Mouse (Mus musculus) C2C12 (cell line): ENCODE measurements around the gene Fam133b.

Source experiments
- CTCF ChIP-seq: IDR thresholded peaks from one replicate; pipeline ENCODE4 v1.5.1; 2011; ENCODE audit not compliant: control insufficient read depth, insufficient read depth, insufficient read length
- MAX ChIP-seq: IDR thresholded peaks from one replicate; pipeline ENCODE4 v1.6.1; 2011; ENCODE audit warnings: mild to moderate bottlenecking, control low read depth

DNA sequence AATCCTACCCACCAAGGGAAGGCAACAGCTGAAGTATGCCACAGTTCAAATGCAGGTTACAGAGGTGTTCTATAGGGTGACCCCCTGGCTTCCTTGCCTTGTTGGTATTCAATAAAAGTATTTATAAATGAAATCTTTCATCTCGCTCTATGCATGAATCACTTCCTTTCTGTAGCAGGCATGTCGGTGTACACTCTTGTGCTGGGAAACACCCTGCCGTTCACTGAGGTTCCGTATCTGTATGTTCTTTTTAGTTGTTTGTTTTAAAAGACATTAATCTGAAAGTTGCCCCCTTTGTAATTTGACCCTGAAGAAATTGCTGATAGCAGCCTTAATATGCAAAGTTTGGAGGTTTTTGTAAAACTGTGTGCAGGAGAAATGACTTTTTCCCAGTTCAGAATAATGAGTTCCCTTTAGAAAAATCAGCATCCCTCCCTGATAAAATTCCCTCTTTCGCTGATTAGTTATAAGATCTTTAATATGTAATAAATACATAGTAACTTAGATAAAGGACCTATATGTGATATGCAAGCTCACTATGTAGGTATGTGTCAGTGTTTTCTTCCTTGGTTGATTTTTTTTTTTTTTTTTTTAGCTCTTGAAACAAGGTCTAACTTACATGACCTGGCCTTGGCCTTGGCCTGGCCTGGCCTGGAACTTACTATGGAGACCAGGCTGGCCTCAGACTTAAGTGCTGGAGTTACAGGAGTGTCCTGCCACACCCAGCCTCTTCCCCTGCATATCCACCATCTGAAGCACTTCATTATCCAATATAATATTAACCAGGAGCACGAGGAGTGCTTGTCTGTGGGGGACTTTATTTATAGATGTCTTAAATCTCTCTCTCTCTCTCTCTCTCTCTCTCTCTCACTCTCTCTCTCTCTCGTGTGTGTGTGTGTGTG is 34.9 kb upstream of the Fam133b start:
- TF ChIP-seq CTCF, result no peak
- TF ChIP-seq MAX, result no peak
